11 mouse cellular contexts compared by ENCODE assay signal in genomic region chr7:79568937-79569535, GRCm38 (mm10). TPM values are rescaled to one million over a fixed set of nuclear protein-coding genes. Genes with fewer than 3 reads are reported as not detected.
DNase-seq lines count a peak whose midpoint lies in the region; ATAC-seq and TF ChIP-seq lines count a peak whose summit lies in the region.
"Had no signal": no experiment of that assay in that cellular context is flagged by ENCODE, and none has a peak within 500 bp of the region (broad histone marks: within the 10 kb centered on the region; RNA-seq: fewer than 3 reads in every experiment).

No protein-coding gene starts in this region.

- no peak overlapping the region for H3K4me3 ChIP-seq in left cerebral cortex, adult 2 months
- no peak overlapping the region for H3K4me3 ChIP-seq in forebrain, embryonic 16.5 days (replicated peaks; ENCODE audit: low read length)
- H3K4me3 ChIP-seq in cerebellum, adult 2 months (replicated peaks; ENCODE audit: insufficient read depth, low read depth, low read length): no peak overlapping the region
- H3K4me3 ChIP-seq: heart, embryonic 10.5 days; stomach, embryonic 15.5 days had no signal

- TF ChIP-seq POLR2A in cerebellum, adult 2 months (IDR thresholded peaks at IDR 0.05; ENCODE audit: borderline replicate concordance, insufficient read depth, low read length): no peak

- intact Hi-C loops in heart, postnatal 14 days (cut with DNase I): no loop called here
- intact Hi-C loops in left cerebral cortex, adult 2 months (cut with DNase I): no loop called here

- no peak overlapping the region for H3K4me2 ChIP-seq in forebrain, embryonic 16.5 days (ENCODE audit: low read length)
- H3K4me2 ChIP-seq: stomach, embryonic 15.5 days had no signal

- H3K4me1 ChIP-seq in forebrain, embryonic 16.5 days (replicated peaks; ENCODE audit: control insufficient read depth, insufficient read depth, low read length): peaks cover 21% of the 10 kb centered on the region
- no peaks in the 10 kb centered on the region for H3K4me1 ChIP-seq in cerebellum, adult 2 months (ENCODE audit: control insufficient read depth, insufficient read depth, low read length)
- H3K4me1 ChIP-seq: heart, embryonic 10.5 days; stomach, embryonic 15.5 days had no signal

- WGBS in forebrain, embryonic 16.5 days: 54% methylated on average over 4 of the region's 4 CpGs
- 62% methylated on average over 4 of the region's 4 CpGs for WGBS in cerebellum, adult 2 months

- no peaks in the 10 kb centered on the region for H3K36me3 ChIP-seq in forebrain, embryonic 16.5 days (ENCODE audit: control insufficient read depth, insufficient read depth)
- H3K36me3 ChIP-seq: heart, embryonic 10.5 days; stomach, embryonic 15.5 days had no signal

- TF ChIP-seq CTCF in left cerebral cortex, adult 2 months (IDR thresholded peaks at IDR 0.05): peak; percentile 28
- no peak for TF ChIP-seq CTCF in cerebellum, adult 2 months (IDR thresholded peaks at IDR 0.05; ENCODE audit: borderline replicate concordance, insufficient read depth, low read depth, low read length)

- H3K27me3 ChIP-seq in forebrain, embryonic 16.5 days (replicated peaks; ENCODE audit: control insufficient read depth, insufficient read depth, low read length): no peaks in the 10 kb centered on the region
- no peaks in the 10 kb centered on the region for H3K27me3 ChIP-seq in cerebellum, adult 2 months (ENCODE audit: control insufficient read depth, insufficient read depth, low read length)

- peak; percentile 90 for DNase-seq in heart, adult 11 months
- DNase-seq in heart, postnatal 14 days: no peak
- peak; percentile 23 to 35 for DNase-seq in left cerebral cortex, adult 2 months (ENCODE audit: extremely low spot score in 1 of 2, low spot score in 2 of 2)
- DNase-seq in left cerebral cortex, adult 11 months (ENCODE audit: low spot score): no peak
- peak; percentile 16 for DNase-seq in adipocyte (ENCODE audit: low spot score)
- DNase-seq in retina, postnatal 1 day: no peak
- DNase-seq in cerebellum, adult 2 months: no peak

- H3K27ac ChIP-seq in left cerebral cortex, adult 2 months: peak overlapping the region; percentile 40
- peak overlapping the region; percentile 23; the same call in 1 of the 2 replicates for H3K27ac ChIP-seq in forebrain, embryonic 16.5 days (ENCODE audit: low read length)
- H3K27ac ChIP-seq in cerebellum, adult 2 months (ENCODE audit: insufficient read depth, low read length): no peak overlapping the region
- H3K27ac ChIP-seq: heart, embryonic 10.5 days; stomach, embryonic 15.5 days had no signal

- H3K9ac ChIP-seq in forebrain, embryonic 16.5 days (replicated peaks; ENCODE audit: low read depth, low read length): no peak overlapping the region
- H3K9ac ChIP-seq: stomach, embryonic 15.5 days had no signal

- H3K9me3 ChIP-seq in forebrain, embryonic 16.5 days (ENCODE audit: control insufficient read depth, low read length): no peaks in the 10 kb centered on the region
- H3K9me3 ChIP-seq: heart, embryonic 10.5 days; stomach, embryonic 15.5 days had no signal

- ATAC-seq in forebrain, embryonic 16.5 days: peak; percentile 52; the same call in 1 of the 2 replicates

RNA-seq across cellular contexts. Expression of gene Rhcg, which starts 48.4 kb away (rescaled TPM):
- not detected for total RNA-seq in heart, postnatal 14 days (2021)
- total RNA-seq in left cerebral cortex, adult 2 months (2021): 1 to 10 TPM; 1.7 to 2.2 TPM
- 2.5 and 5.1 TPM in 2 replicates for polyA plus RNA-seq in forebrain, embryonic 16.5 days (2015; fragmentation: Nextera tagmentation; extraction: Ambion mirVana)
- 0.13 and 0.19 TPM in 2 replicates for polyA plus RNA-seq in cerebellum, adult 2 months (2012; rRNA removed)
- total RNA-seq: common myeloid progenitor, adult 5-6 weeks had no signal
- polyA plus RNA-seq: heart, embryonic 10.5 days had no signal

Comparison
In these comparisons a context has a peak if more than half of its experiments do, and no peak if none do; other contexts are left out.
1. DNase-seq: peak in heart, adult 11 months (single experiment), left cerebral cortex, adult 2 months (2 of 2) and adipocyte (single experiment); none in heart, postnatal 14 days (0 of 2), left cerebral cortex, adult 11 months (single experiment), retina, postnatal 1 day (single experiment) and cerebellum, adult 2 months (0 of 2).